Mouse (Mus musculus) liver, postnatal 0 days (tissue): ENCODE data around the gene Gm20388. TPM values are rescaled to one million over a fixed set of nuclear protein-coding genes. Genes with fewer than 3 reads are reported as not detected.

Source experiments
- ATAC-seq: fragments of 200-750 bp; cut with Nextera tagmentation; 2 replicates; pipeline ENCODE4 v1.8.0; 2017; ENCODE audit warnings: mild to moderate bottlenecking, moderate library complexity
- DNase-seq: peaks from one replicate; pipeline ENCODE4 v3.0.0-alpha.2; 2016
- H3K27ac ChIP-seq: fragments of 300-500 bp; sonication (generic); 2 replicates; pipeline ENCODE4 v1.5.1; 2014; ENCODE audit warnings: antibody characterized with exemption, moderate library complexity, mild to moderate bottlenecking, low read depth
- H3K27me3 ChIP-seq: fragments of 300-500 bp; sonication (generic); 2 replicates; pipeline ENCODE4 v1.6.1; 2014; ENCODE audit warnings: low read length, control low read depth, mixed read lengths; ENCODE audit not compliant: insufficient read depth
- H3K36me3 ChIP-seq: fragments of 300-500 bp; sonication (generic); replicated peaks from 2 replicates; pipeline ENCODE4 v1.6.1; 2014; ENCODE audit warnings: mild to moderate bottlenecking, control low read depth, low read length, moderate library complexity, mixed read lengths; ENCODE audit not compliant: insufficient read depth
- H3K4me1 ChIP-seq: fragments of 300-500 bp; sonication (generic); 2 replicates; pipeline ENCODE4 v1.6.1; 2014; ENCODE audit warnings: antibody characterized with exemption, mild to moderate bottlenecking, control low read depth; ENCODE audit not compliant: insufficient read depth
- H3K4me2 ChIP-seq: fragments of 300-500 bp; sonication (generic); 2 replicates; pipeline ENCODE4 v1.6.1; 2014; ENCODE audit warnings: low read depth, mild to moderate bottlenecking, low read length, moderate library complexity, mixed read lengths
- H3K4me3 ChIP-seq: fragments of 300-500 bp; sonication (generic); 2 replicates; pipeline ENCODE4 v1.5.1; 2014; ENCODE audit warnings: low read depth, low read length
- H3K9ac ChIP-seq: fragments of 300-500 bp; sonication (generic); replicated peaks from 2 replicates; pipeline ENCODE4 v1.6.1; 2014; ENCODE audit warnings: mild to moderate bottlenecking, moderate library complexity
- H3K9me3 ChIP-seq: fragments of 300-500 bp; sonication (generic); 2 replicates; pipeline ENCODE4 v1.6.1; 2016; ENCODE audit warnings: mild to moderate bottlenecking, control low read depth, low read length, mixed read lengths
- CTCF ChIP-seq: sonication (generic); IDR thresholded peaks from 2 replicates; pipeline ENCODE4 v1.5.1; 2016; ENCODE audit warnings: antibody characterized with exemption, low read depth
- EP300 ChIP-seq: IDR thresholded peaks from 2 replicates; pipeline ENCODE4 v1.6.1; 2016; ENCODE audit warnings: antibody characterized with exemption, low read depth, mild to moderate bottlenecking
- WGBS: fragments of 180-500 bp; shearing (Covaris S2); extraction: QIAGEN DNeasy Blood & Tissue Kit; methylation state at CpG from one replicate; pipeline ENCODE4 v1.1.7; 2014; ENCODE audit not compliant: insufficient replicate concordance; 5-methylcytosine and 5-hydroxymethylcytosine counted together
- polyA plus RNA-seq: library from polyadenylated mRNA; unstranded; fragments of >200 nt; fragmentation: Nextera tagmentation; extraction: Ambion mirVana; gene quantifications from 2 replicates; pipeline ENCODE4 v1.2.1, GENCODE M21; 2015

The Gm20388 gene
- polyA plus RNA-seq, 1 experiment from 2014 or later, result not detected

DNA sequence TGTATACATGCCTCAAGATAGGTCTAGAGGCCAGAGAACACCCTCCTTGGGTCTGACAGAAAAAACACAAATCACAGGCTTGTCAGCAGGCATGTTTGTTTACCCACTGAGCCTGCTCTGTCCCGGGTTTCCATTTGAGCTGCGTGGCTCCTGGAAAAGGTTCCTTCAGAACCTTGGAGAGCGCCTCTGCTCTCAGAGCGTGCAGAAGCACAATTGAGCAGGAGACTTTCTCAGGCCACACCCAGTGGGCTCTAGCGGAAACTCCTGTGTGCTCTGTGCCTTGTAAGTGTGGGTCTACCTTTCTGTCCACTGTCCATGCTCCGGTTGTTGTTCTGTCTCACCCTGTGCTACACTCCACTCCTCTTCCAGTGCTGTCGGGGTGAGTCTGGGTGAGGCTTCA is 1825.6 kb downstream of the Gm20388 start:
- peaks cover 14% of the 10 kb centered on the region for H3K27me3 ChIP-seq
- no peak overlapping the region for H3K4me2 ChIP-seq
- no peaks in the 10 kb centered on the region for H3K36me3 ChIP-seq
- H3K9ac ChIP-seq, result no peak overlapping the region
- ATAC-seq (no peak), DNase-seq (peak; percentile 55)
- H3K4me1 ChIP-seq, result no peaks in the 10 kb centered on the region
- H3K4me3 ChIP-seq, result no peak overlapping the region
- no peaks in the 10 kb centered on the region for H3K9me3 ChIP-seq
- no peak for TF ChIP-seq EP300
- no peak for TF ChIP-seq CTCF
- 11% methylated on average over 7 of the region's 7 CpGs for WGBS
- no peak overlapping the region for H3K27ac ChIP-seq

DNA sequence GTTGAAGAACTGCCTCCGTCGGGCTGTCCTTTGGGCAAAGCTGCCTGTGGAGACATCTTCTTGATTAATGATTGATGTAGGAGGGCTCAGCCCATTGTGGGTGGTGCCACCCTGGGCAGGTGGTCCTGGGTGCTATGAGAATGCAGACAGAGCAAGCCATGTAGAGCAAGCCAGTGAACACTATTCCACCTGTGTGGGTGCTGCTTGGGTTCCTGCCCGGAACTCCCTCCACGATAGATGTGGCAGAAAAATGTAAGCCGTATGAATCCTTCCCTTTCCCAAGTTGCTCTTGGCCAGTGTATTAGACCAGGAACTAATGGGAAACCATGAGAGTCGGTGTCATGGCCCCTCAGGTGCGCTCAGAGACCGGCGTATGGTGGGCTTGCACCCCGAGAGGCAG is 1830.1 kb downstream of the Gm20388 start:
- H3K9ac ChIP-seq, result no peak overlapping the region
- ATAC-seq, result no peak
- no peaks in the 10 kb centered on the region for H3K36me3 ChIP-seq
- no peaks in the 10 kb centered on the region for H3K27me3 ChIP-seq
- H3K4me1 ChIP-seq, result no peaks in the 10 kb centered on the region
- 79% methylated on average over 10 of the region's 10 CpGs for WGBS
- TF ChIP-seq CTCF (no peak), EP300 (no peak)
- no peaks in the 10 kb centered on the region for H3K9me3 ChIP-seq
- DNase-seq, result no peak
- no peak overlapping the region for H3K4me3 ChIP-seq
- no peak overlapping the region for H3K4me2 ChIP-seq
- no peak overlapping the region for H3K27ac ChIP-seq

DNA sequence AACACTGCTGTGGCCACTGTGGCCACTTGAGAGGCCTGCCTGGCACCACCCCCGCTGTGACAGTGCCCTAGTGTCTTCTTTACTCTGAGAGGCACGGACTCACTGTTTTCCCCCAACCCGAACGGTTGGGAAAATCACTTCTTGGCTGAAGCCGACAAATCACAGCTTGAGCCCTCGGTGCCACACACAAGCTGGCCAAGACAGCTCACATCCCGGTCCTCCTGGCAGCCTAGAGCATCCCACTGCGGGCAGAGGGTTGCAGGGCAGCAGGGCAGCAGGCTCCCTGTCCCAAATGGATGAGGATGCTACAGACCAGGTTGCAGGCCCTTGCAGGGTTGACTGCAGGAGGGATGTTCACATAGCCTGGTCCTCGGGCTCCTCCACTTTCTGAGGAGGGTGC is 1838.9 kb downstream of the Gm20388 start:
- Histone ChIP-seq H3K9me3 (no peaks in the 10 kb centered on the region), H3K4me1 (no peaks in the 10 kb centered on the region), H3K27ac (no peak overlapping the region), H3K4me2 (no peak overlapping the region), H3K4me3 (no peak overlapping the region), H3K9ac (no peak overlapping the region), H3K27me3 (no peaks in the 10 kb centered on the region), H3K36me3 (no peaks in the 10 kb centered on the region)
- 75% methylated on average over 9 of the region's 9 CpGs for WGBS
- TF ChIP-seq EP300, result no peak
- TF ChIP-seq CTCF, result no peak
- DNase-seq, result no peak
- ATAC-seq, result no peak

DNA sequence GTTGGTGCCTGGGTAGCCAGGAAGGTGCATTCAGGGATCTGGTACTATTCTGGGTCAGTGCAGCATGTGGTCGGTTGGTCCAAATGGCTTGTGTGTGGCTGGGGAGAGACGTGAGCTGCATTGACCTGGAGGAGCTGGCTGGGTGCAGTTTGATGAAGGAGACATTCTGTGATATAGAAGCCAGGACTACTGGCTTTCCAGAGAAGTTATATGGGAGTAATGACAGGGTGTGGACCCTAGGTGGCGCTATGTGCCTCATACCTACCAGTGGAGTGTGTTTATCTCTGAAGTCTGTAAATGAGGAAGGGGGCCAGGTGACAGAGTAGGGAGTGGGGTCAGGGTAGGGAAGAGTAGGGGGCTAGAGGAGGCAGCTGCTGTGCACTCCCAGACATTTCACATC is 1839.9 kb downstream of the Gm20388 start:
- Histone ChIP-seq H3K9me3 (no peaks in the 10 kb centered on the region), H3K9ac (no peak overlapping the region), H3K27me3 (no peaks in the 10 kb centered on the region), H3K4me1 (no peaks in the 10 kb centered on the region), H3K4me2 (no peak overlapping the region), H3K27ac (no peak overlapping the region), H3K4me3 (no peak overlapping the region), H3K36me3 (no peaks in the 10 kb centered on the region)
- WGBS, result 34% methylated on average over 3 of the region's 3 CpGs
- TF ChIP-seq EP300 (no peak), CTCF (peak; percentile 58)
- DNase-seq (no peak), ATAC-seq (no peak)

DNA sequence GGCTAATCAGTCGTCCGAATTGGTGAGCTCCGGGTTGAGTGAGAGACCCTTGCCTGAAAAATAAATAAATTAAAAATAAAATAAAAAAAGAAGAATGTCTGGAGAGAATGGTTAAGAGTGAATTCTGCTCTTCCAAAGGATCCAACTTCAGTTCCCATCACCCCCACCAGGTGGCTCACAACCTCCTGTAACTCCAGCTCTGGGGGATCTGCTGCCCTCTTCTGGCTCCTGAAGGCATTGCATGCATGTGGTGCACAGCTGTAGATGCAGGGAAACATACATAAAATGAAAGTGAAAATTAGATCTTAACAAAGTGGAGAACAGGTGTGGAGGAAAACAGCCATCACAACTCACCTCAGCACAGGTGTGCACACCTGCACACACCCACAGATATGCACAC is 1840.8 kb downstream of the Gm20388 start:
- H3K4me3 ChIP-seq, result no peak overlapping the region

DNA sequence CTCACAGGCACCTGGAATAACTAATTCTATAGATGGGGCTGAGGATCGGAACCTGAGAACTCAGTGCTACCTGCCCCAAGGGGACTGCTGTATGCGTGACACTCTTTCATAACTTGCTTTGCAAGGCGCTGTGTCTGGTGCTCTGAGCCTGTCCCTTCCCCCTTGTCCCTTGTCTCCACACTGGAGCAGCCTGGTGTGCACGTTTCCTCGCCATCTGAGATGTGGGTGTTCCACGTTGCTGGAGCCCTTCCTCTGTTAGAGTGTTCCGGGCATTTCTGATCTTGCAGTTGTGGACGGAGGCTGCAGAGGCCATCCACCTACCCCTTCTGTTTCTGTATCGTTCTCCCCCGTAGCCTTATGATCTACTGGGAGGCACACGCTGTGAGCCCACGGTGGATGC is 1847.8 kb downstream of the Gm20388 start:
- ATAC-seq, result no peak
- no peak for DNase-seq
- Histone ChIP-seq H3K9ac (no peak overlapping the region), H3K36me3 (no peaks in the 10 kb centered on the region), H3K27me3 (no peaks in the 10 kb centered on the region), H3K27ac (no peak overlapping the region), H3K4me3 (no peak overlapping the region), H3K4me2 (no peak overlapping the region), H3K9me3 (no peaks in the 10 kb centered on the region), H3K4me1 (no peaks in the 10 kb centered on the region)
- no peak for TF ChIP-seq CTCF
- no peak for TF ChIP-seq EP300
- WGBS, result 62% methylated on average over 12 of the region's 12 CpGs

More for the DNA sequence above, 1840.8 kb downstream of the Gm20388 start:
- Histone ChIP-seq H3K36me3 (no peaks in the 10 kb centered on the region), H3K4me2 (no peak overlapping the region), H3K9ac (no peak overlapping the region), H3K27me3 (no peaks in the 10 kb centered on the region), H3K27ac (no peak overlapping the region), H3K9me3 (no peaks in the 10 kb centered on the region), H3K4me1 (no peaks in the 10 kb centered on the region)
- 18% methylated on average over 3 of the region's 3 CpGs for WGBS
- ATAC-seq (0 out of 2 replicates have a peak, but pooled peaks have one; percentile 29), DNase-seq (peak; percentile 87)
- TF ChIP-seq CTCF (peak; percentile 98), EP300 (no peak)

DNA sequence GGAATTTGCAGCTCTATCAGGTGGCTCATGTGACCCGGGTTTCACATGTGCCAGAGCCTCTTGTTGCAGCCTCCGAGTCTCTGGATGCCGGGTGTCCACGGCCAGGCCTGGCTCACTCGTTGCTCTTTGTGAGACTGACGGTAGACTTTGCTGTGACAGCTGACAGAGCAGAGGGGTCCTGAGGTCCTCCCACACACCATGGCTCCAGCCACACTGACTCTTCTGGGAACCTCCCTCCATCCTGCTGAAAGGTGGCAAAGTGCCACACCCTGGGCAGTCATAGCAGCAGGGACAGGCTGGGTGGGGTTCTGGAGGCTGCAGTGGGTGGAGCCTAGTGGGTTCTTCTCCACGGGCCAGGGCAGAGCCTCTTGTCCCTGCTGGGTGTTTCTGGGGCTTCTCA is 1849.8 kb downstream of the Gm20388 start:
- no peak for ATAC-seq

More for the DNA sequence above, 1849.8 kb downstream of the Gm20388 start:
- WGBS, result 75% methylated on average over 7 of the region's 7 CpGs
- Histone ChIP-seq H3K4me1 (no peaks in the 10 kb centered on the region), H3K36me3 (no peaks in the 10 kb centered on the region), H3K9me3 (no peaks in the 10 kb centered on the region), H3K27me3 (no peaks in the 10 kb centered on the region), H3K27ac (no peak overlapping the region), H3K4me2 (no peak overlapping the region), H3K9ac (no peak overlapping the region), H3K4me3 (no peak overlapping the region)
- DNase-seq, result no peak
- no peak for TF ChIP-seq CTCF
